Mouse (Mus musculus) liver, embryonic 14 days (tissue): ENCODE data around the gene Npr2. TPM values are rescaled to one million over a fixed set of nuclear protein-coding genes. Genes with fewer than 3 reads are reported as not detected.

Source experiments
- polyA plus RNA-seq: library from polyadenylated mRNA; depleted of rRNA; stranded (reverse); fragments of >200 nt; gene quantifications from 2 replicates; pipeline ENCODE4 v1.2.3, GENCODE M21; 2012; rRNA removed

Npr2 gene
- 1.5 and 1.9 TPM in 2 replicates for polyA plus RNA-seq

DNA sequence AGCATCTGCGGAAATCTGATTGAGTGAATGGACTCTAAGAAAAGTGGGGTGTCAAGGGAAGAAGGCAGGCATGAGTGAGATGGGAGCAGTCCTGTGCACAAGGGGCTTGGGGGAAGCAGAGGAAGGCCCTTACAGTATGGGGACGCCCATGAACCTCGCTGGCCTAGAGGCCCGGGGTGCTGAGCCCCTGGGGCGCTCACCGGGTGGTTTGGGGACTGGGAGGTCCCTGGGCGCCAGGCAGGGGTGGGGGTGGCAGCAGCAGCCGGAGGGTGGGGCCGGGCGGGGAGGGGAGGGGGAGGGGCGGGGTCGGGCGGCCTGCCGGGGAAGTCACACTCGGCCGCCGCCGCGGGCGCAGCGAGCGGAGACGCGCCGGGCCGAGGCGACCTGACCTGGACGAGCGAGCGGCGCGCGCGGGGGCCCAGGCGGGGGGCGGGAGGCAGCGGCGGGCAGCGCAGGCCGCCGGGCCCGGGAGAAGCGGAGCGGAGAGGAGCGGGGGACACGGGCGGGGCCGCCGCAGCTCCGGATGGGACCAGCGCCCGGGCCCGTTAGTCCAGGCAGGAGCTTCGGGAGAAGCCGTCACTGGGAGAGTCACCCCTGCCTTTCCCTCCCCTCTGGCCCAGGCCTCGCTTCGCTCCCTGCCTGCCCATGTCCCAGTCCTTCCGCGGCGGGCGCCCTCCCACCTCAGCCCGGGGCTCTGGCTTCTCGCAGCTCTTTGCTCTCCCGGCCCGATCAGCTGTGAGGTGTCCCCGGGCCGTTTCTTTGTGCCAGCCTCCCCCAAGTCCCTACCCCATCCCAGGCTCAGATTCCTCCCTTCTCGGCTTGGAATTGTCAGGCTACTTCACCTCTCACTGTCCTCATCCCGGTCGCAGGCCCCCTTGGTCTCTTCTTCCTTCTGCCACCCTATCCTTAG is at the start of gene Npr2:
Gene Npr2, plus strand, starts transcription at position 890 of the 910 bp plus-strand sequence.

DNA sequence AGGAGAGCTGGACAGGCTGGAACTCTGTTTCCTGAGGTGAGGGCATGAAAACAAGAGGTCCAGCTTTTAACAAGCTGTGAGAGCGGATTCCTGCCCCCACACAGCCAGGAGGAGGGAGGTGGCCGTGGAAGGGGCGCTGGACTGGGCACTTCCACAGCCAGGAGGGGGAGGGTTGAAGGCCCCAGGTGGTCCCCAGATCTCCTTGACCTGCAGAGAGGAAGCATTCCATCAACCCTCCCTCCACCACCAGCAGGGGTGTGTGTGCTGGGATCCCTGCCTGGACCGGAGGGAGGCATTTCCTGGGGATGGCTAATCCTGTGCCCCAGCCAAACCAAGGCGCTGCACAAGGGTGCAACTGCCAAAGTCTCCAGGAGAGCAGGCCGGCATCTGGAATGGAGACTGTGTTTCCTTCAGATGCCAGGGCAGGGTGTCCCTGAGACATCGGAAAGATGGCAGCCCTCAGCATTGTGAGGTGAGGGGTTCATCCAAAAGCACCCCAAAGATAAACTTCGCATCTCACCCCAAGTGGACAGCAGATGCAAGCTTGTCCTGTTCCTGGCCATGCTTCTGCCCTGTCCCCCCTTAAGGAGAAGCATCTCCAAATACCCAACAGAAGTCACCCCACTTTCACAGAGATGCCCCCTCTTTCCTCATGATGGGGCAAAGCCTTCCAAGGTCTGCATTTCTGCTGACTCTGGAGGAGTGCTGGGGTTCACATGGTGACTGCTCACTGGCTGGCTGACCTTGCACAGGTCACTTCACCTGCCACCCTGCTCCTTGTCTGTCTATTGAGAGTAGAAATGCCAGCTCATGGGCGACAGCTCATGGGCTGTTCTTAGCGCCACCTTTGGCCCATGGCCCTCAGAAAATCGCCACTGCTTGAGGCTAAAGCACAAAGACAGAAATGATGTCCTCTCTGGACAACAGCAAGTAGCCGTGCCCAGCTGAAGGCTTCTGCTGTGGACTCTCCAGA is 47.0 kb upstream of the Npr2 start, which contains the start of gene Msmp:
Gene Msmp, minus strand, starts transcription at position 51 of the 973 bp plus-strand sequence.

DNA sequence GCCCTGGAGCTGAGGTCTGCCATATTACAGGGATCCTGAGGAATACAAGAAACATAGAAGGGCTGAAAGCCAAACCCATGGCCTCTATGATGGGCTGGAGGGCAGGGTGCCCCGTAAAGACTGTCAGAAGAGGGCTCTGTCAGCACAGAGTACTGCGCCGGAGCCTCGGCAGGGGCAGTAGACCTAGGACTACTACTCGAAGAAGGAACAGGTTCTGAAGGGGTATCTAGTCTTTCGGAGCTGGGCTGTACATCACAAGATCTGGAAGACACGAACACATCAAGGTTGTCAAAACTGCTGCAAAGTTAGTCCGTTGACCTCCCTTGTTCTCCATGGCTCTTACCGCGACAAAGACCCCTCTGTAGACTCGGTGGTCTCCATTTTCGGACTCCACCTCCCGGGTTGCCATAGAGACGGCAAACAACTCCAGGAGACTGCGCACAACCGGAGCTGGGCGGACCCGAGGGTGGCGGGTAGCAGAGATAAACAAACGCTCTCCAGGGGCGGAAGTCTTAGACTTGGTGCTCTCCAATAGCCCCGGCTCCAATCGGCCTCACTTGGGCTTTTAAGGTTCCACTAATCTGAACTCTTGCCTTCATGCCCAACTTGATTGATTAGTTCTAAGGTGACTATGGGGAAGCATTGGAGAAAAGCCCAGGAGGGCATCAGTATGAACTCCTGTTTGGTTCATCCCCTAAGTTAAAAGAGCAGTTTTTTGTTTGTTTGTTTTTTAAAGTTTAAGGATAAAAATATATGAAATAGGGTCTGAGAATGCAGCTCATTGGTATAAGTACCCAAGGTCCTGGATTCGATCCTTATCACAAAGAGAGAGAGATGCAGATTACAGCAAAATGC is 21.7 kb downstream of the Npr2 start, which contains the start of gene Spag8:
Gene Spag8, minus strand, starts transcription at position 434 of the 855 bp plus-strand sequence.

DNA sequence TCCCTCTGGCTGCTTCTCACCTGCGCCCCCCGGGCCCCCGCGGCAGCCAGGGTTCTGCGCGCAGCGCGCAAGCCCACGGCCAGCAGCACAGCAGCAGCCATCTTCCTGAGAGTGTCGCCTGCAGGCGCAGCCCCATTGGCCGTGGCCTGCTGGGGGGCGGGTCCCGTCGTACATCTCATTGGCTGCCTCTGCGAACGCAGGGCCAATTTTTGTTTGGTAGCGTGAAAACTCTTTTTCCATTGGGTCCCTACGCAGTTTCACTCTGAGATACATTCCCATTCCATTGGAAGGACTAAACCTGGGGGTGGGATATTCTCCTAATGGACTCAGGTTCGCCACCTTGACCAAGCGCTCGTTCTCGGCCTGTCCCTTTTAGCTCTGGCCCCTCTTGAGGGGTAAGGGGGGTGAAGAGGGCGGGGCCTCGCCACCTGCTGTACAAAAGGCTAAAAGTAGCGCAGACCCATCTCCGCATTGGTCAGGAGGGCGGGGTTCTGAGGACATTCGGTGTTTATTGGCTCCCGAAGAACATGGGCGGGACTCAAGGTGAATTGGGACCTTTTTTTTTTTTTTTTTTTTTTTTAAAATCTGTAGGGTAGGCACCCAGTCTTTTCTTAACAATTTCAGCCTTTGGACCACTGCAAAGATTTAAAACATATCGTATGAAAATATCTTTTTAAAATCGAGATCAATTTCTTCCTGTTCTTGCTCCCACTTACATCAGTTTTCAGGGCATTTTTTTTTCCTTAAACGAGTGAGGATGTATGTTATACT is 24.8 kb downstream of the Npr2 start, which contains the start of gene Hint2:
Gene Hint2, minus strand, starts transcription at position 128 of the 771 bp plus-strand sequence.

DNA sequence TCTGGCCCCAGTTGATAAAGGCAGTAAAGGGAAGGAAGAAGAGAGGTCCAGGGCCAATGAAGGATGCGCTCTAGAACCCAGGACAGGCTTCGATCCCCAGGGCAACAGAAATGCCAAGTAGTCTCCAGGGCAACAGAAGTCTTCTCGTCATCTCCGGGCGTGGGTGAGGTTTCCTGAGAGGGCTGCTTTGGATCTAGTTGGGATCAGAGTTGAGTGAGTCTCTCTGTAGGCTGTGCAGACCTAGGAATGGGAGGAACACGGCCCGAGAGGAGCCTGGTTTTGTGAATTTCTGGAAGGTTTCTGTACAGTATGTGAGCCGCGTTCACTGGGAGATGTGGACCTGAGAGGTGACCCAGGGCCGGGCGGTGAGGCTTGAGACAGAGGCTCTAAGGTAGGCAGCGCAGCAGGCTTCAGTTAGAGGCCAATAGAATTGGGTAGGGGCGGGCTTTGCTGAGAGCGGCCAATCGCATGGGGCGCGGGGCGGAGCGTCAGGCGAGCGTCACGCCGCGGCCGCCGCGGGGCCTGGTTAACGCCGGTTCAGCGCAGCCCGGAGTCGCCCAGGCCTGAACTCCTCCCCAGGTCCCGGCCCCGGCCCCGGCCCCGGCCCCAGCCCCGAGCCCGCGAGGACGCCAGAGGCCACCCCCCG is 37.2 kb downstream of the Npr2 start, which contains the start of the genes Tmem8b and Fam221b:
Gene Tmem8b, plus strand, starts transcription at position 190 of the 646 bp plus-strand sequence.
Gene Fam221b, minus strand, starts transcription at position 364 of the 646 bp plus-strand sequence.

DNA sequence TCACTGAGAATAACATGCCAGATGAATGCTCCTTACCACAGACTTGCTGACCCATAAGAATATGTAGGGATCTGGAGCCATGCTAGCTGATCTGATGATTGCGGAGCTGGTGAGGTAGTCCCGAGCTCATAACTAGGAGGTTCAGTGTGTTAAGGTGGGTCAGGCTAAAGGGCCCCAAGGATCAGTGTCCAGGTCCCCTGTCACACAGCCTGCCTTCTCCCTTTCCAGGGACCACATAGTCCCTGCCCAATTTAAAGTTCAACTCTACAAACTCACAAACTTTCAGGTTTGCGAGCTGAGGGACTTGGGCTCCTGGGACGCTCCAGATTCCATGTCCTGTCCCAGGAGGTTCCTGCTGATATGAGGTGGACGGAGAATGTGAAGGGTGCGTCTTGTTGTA is 69.0 kb downstream of the Npr2 start, which contains the start of gene Olfr70:
Gene Olfr70, minus strand, starts transcription at position 101 of the 400 bp plus-strand sequence.

Other genes with a start within 250 kb of the Npr2 start
- gene Rusc2, start 250.0 kb upstream of the Npr2 start, polyA plus RNA-seq: 0.39 and 0.45 TPM in 2 replicates
- 0.02 TPM in 1 of 2 replicates, not detected in the other for gene Fam166b, start 202.8 kb upstream of the Npr2 start, polyA plus RNA-seq
- 2.4 and 2.7 TPM in 2 replicates for gene Tesk1, start 190.0 kb upstream of the Npr2 start, polyA plus RNA-seq
- gene Cd72, start 177.3 kb upstream of the Npr2 start, polyA plus RNA-seq: 0.20 and 0.38 TPM in 2 replicates
- gene Sit1, start 148.2 kb upstream of the Npr2 start, polyA plus RNA-seq: 0.06 TPM in 1 of 2 replicates, not detected in the other
- gene Ccdc107, start 139.0 kb upstream of the Npr2 start, polyA plus RNA-seq: 32.7 and 38.7 TPM in 2 replicates
- 33.9 and 38.3 TPM in 2 replicates for gene Arhgef39, start 132.2 kb upstream of the Npr2 start, polyA plus RNA-seq
- gene Car9, start 125.0 kb upstream of the Npr2 start, polyA plus RNA-seq: 0.53 and 0.58 TPM in 2 replicates
- 9.7 and 20.6 TPM in 2 replicates for gene Tpm2, start 108.2 kb upstream of the Npr2 start, polyA plus RNA-seq
- 10.3 and 12.2 TPM in 2 replicates for gene Creb3, start 69.6 kb upstream of the Npr2 start, polyA plus RNA-seq
- gene Tln1, start 69.2 kb upstream of the Npr2 start, polyA plus RNA-seq: 27.3 and 31.5 TPM in 2 replicates
- 13.7 and 16.2 TPM in 2 replicates for gene Rgp1, start 53.2 kb upstream of the Npr2 start, polyA plus RNA-seq
- gene Gba2, start 53.1 kb upstream of the Npr2 start, polyA plus RNA-seq: 11.1 and 12.8 TPM in 2 replicates
- not detected in 2 replicates for gene Msmp, start 47.4 kb upstream of the Npr2 start, polyA plus RNA-seq
- 0.12 and 0.27 TPM in 2 replicates for gene Spag8, start 21.7 kb downstream of the Npr2 start, polyA plus RNA-seq
- gene Hint2, start 24.5 kb downstream of the Npr2 start, polyA plus RNA-seq: 28.3 and 30.4 TPM in 2 replicates
- gene Tmem8b, start 37.0 kb downstream of the Npr2 start, polyA plus RNA-seq: 0.18 and 0.26 TPM in 2 replicates
- gene Fam221b, start 37.2 kb downstream of the Npr2 start, polyA plus RNA-seq: 0.02 TPM in 2 replicates
- gene Olfr70, start 68.9 kb downstream of the Npr2 start, polyA plus RNA-seq: not detected in 2 replicates
- not detected in 2 replicates for gene Olfr71, start 78.3 kb downstream of the Npr2 start, polyA plus RNA-seq
- 0.07 and 0.10 TPM in 2 replicates for gene Hrct1, start 95.3 kb downstream of the Npr2 start, polyA plus RNA-seq
- 0.01 and 0.02 TPM in 2 replicates for gene Spaar, start 98.1 kb downstream of the Npr2 start, polyA plus RNA-seq
- not detected in 2 replicates for gene Olfr159, start 139.1 kb downstream of the Npr2 start, polyA plus RNA-seq
- gene Olfr156, start 192.0 kb downstream of the Npr2 start, polyA plus RNA-seq: not detected in 2 replicates
- gene Olfr157, start 208.3 kb downstream of the Npr2 start, polyA plus RNA-seq: not detected in 2 replicates
- gene Olfr155, start 219.6 kb downstream of the Npr2 start, polyA plus RNA-seq: not detected in 2 replicates
- 1.7 and 2.0 TPM in 2 replicates for gene Reck, start 243.6 kb downstream of the Npr2 start, polyA plus RNA-seq